Mouse (Mus musculus) embryonic facial prominence, embryonic 15.5 days (tissue): ENCODE results near the gene Pcnx3. TPM values are rescaled to one million over a fixed set of nuclear protein-coding genes. Genes with fewer than 3 reads are reported as not detected.

Source experiments
- ATAC-seq: fragments of 200-750 bp; cut with Nextera tagmentation; 2 replicates; pipeline ENCODE4 v1.8.0; 2017; ENCODE audit warnings: low read depth, moderate TSS enrichment; ENCODE audit not compliant: insufficient number of reproducible peaks, low FRiP score, low TSS enrichment
- H3K27ac ChIP-seq: fragments of 300-500 bp; sonication (generic); replicated peaks from 2 replicates; pipeline ENCODE4 v1.5.1; 2015; ENCODE audit warnings: mild to moderate bottlenecking, inconsistent platforms
- H3K27me3 ChIP-seq: fragments of 300-500 bp; sonication (generic); 2 replicates; pipeline ENCODE4 v1.6.1; 2015; ENCODE audit warnings: inconsistent platforms
- H3K36me3 ChIP-seq: fragments of 300-500 bp; sonication (generic); 2 replicates; pipeline ENCODE4 v1.6.1; 2015; ENCODE audit warnings: mild to moderate bottlenecking, inconsistent platforms
- H3K4me1 ChIP-seq: fragments of 300-500 bp; sonication (generic); 2 replicates; pipeline ENCODE4 v1.6.1; 2015; ENCODE audit warnings: inconsistent platforms
- H3K4me2 ChIP-seq: fragments of 300-500 bp; sonication (generic); replicated peaks from 2 replicates; pipeline ENCODE4 v1.6.1; 2015; ENCODE audit warnings: mild to moderate bottlenecking, inconsistent platforms
- H3K4me3 ChIP-seq: fragments of 300-500 bp; sonication (generic); replicated peaks from 2 replicates; pipeline ENCODE4 v1.5.1; 2015; ENCODE audit warnings: mild to moderate bottlenecking, inconsistent platforms
- H3K9ac ChIP-seq: fragments of 300-500 bp; sonication (generic); 2 replicates; pipeline ENCODE4 v1.6.1; 2015; ENCODE audit warnings: inconsistent platforms
- H3K9me3 ChIP-seq: fragments of 300-500 bp; sonication (generic); replicated peaks from 2 replicates; pipeline ENCODE4 v1.6.1; 2016; ENCODE audit warnings: inconsistent platforms
- WGBS: fragments of 180-500 bp; shearing (Covaris S2); methylation state at CpG from one replicate; pipeline ENCODE4 v1.1.7; 2015; 5-methylcytosine and 5-hydroxymethylcytosine counted together
- polyA plus RNA-seq: library from polyadenylated mRNA; unstranded; fragments of >200 nt; fragmentation: Nextera tagmentation; extraction: Ambion mirVana; gene quantifications from 2 replicates; pipeline ENCODE4 v1.2.1, GENCODE M21; 2015

Gene Pcnx3
- polyA plus RNA-seq, 1 experiment from 2014 or later = 24.6 TPM

DNA sequence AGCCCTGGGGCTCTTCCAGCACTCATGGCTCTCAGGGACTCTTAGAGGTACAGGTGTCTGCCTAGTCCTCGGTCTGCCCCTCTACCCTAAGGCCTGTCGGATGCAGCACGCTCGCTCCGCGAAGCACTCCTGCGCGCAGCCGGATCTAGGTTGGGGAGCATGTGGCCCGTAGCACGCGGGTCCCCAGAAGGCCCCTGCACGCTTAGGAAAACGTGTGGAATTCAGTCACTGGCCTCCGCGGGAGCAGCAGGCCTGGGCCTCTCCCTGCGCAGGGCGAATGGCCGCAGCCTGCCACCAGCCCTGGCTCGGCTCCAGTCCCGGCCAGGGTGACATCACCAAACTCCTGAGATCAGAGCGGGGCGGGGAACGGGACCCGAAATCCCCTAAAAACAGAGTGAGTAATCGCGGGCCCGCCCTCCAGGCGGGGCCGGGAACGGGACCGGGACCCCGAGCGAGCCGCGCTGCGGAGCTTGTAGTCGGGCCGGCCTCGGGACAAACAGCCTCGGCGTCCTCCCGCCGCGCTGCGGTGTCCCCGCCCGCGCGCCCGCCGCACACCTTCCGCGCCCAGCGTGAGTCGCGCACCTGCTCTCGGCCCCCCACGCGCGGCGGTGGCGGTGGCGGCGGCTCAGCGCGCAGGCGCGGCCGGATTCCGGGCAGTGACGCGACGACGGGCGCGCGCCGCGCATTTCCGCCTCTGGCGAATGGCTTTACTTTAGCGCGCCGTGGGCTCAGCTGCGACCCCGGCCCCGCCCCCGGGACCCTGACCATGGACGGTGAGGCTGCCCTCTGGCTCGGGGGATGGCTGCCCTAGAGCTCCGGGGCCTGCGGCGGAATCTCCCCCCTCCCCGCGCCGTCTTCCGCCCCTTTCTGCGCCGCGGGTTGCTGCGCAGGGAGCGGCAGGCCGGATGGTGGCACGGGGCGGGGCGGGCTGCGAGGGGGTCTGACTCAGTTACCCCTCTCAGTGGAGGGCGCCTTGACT lies 51.4 kb downstream of the Pcnx3 start, which contains the start of gene Rela:
Gene Rela, plus strand, starts transcription at position 415 of the 979 bp plus-strand sequence.
- WGBS = under 1% methylated on average over 97 of the region's 109 CpGs
- Histone ChIP-seq H3K27me3 (no peaks in the 10 kb centered on the region), H3K4me3 (peak within 1 kb of the TSS; percentile 60), H3K27ac (peak within 1 kb of the TSS; percentile 84), H3K4me2 (peak within 1 kb of the TSS; percentile 74), H3K9me3 (no peaks in the 10 kb centered on the region), H3K36me3 (peaks cover 37% of the 10 kb centered on the region), H3K9ac (peak within 1 kb of the TSS; percentile 64), H3K4me1 (peaks cover 19% of the 10 kb centered on the region)
- ATAC-seq = peak; percentile 79

DNA sequence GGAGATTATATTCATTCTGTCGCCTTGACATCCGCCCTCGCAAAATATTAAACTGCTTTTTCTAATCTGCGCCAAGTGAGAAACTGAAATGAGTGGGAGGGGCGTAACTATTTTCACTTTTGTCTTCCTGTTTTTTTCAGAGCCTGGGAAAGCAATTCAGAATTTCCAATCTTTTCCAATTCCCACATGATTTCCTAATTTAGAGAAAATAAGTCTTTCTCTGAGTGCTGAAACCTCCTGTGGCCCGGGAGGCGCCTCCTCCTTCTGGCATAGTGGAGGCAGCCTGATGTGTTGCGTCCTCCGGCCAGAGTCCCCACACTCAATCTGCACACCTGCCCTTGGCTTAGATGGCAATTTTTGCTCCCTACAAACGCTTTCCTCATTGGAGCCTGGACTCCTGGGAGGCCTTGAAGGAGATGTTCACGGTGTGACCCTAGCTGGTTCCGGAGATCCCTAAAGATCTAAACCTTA lies 52.1 kb downstream of the Pcnx3 start:
- H3K27me3 ChIP-seq = no peaks in the 10 kb centered on the region
- WGBS = 42% methylated on average over 12 of the region's 12 CpGs

DNA sequence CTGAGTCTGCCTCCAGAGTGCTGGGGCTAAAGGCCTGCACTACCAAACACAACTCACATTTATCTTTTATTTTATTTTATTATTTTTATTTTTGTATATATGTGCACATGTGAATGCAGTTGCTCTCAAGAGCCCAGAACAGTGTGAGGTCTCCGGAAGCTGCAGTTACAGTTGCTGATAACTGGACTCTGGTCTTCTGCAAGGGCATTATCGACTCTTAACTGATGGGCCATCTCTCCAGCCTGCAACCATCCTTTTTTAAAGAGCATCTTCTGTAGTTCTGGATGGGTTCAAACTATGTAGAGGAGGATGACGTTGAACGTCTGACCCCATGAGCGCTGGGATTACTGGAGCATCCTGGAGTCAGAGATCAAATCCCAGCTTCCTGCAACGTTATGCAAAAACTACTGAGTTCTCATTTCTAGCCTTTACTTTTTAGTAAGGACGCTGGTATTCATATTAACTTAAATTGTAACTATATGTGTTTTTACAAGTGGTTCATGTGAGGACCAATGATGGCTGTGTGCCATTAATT lies 52.6 kb downstream of the Pcnx3 start:
- Histone ChIP-seq H3K36me3 (peaks cover 24% of the 10 kb centered on the region), H3K4me3 (no peak overlapping the region), H3K27ac (no peak overlapping the region), H3K4me1 (peaks cover 19% of the 10 kb centered on the region), H3K9me3 (no peaks in the 10 kb centered on the region), H3K9ac (no peak overlapping the region), H3K27me3 (no peaks in the 10 kb centered on the region), H3K4me2 (no peak overlapping the region)
- 79% methylated on average over 7 of the region's 7 CpGs for WGBS
- no peak for ATAC-seq

More for the DNA sequence above, 52.1 kb downstream of the Pcnx3 start:
- peaks cover 19% of the 10 kb centered on the region for H3K4me1 ChIP-seq
- H3K4me3 ChIP-seq = peak overlapping the region; percentile 60
- peak overlapping the region; percentile 64 for H3K9ac ChIP-seq
- H3K9me3 ChIP-seq = no peaks in the 10 kb centered on the region
- peaks cover 29% of the 10 kb centered on the region for H3K36me3 ChIP-seq
- H3K27ac ChIP-seq = peak overlapping the region; percentile 84
- ATAC-seq = 0 out of 2 replicates have a peak, but pooled peaks have one; percentile 3
- H3K4me2 ChIP-seq = peak overlapping the region; percentile 74

DNA sequence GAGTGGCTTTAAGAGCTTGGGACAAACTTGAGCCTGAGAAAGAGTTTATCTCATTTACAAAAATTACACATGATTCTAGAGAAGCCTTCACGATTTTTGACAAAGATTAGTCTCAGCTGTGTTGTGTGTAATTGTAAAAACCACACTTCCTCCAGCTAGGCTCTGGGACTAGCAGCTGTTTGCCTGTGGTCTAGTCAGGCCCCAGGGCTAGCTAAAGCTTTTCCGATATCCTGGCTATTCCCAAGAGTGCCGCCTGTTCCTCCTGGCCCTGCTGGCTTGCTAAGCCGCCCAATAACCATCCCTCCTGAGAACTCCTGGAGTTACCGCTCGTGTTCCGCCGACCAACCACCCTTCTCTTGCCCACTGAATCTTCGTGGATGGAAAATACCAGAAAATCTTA lies 56.6 kb downstream of the Pcnx3 start:
- Histone ChIP-seq H3K27me3 (no peaks in the 10 kb centered on the region), H3K4me3 (no peak overlapping the region), H3K27ac (no peak overlapping the region), H3K36me3 (no peaks in the 10 kb centered on the region), H3K4me2 (no peak overlapping the region), H3K9ac (no peak overlapping the region), H3K4me1 (peaks cover 8% of the 10 kb centered on the region), H3K9me3 (no peaks in the 10 kb centered on the region)
- no peak for ATAC-seq
- 62% methylated on average over 9 of the region's 9 CpGs for WGBS

DNA sequence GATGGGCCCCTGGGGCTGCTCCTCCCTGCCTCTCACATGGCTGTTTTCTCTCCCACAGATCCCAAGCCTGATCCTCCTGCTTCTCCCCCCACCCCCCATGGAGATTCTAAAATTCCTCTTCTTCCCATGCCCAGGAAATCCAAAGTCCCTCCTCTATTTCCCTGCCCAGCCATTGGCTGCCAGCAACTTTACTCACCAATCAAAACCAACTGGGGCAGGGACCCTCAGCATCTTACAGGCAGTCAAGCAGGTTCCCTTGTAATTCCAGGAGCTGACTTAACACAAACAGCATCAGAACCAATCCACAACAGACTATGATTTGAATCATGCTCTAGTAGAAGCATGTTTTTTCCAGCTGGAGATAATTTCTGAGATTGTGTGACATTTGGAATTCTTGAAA lies 58.8 kb downstream of the Pcnx3 start:
- Histone ChIP-seq H3K27ac (no peak overlapping the region), H3K4me1 (no peaks in the 10 kb centered on the region), H3K9ac (no peak overlapping the region), H3K9me3 (no peaks in the 10 kb centered on the region), H3K4me3 (no peak overlapping the region), H3K4me2 (no peak overlapping the region), H3K27me3 (no peaks in the 10 kb centered on the region), H3K36me3 (no peaks in the 10 kb centered on the region)
- ATAC-seq = no peak

DNA sequence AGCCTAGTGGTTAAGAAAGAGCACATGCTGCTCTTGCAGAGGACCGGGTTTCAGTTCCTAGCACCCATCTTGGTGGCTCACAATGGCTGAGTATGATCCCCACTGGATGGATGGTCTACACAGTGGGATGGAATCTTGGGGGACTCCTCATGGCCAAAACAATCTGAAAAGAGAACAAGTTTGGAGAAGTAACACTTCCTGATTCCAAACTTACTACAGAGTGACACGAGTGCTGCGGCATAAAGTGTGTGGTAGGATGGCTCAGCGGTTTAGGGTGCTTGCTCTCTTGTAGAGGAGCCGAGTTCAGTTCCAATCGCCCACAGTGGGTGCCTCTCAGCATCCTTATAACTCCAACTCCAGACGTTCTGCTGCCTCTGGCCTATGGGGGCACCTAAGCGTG lies 63.4 kb downstream of the Pcnx3 start:
- H3K27me3 ChIP-seq = no peaks in the 10 kb centered on the region
- no peak overlapping the region for H3K4me2 ChIP-seq
- 84% methylated on average over 8 of the region's 8 CpGs for WGBS
- H3K9me3 ChIP-seq = no peaks in the 10 kb centered on the region
- no peak overlapping the region for H3K4me3 ChIP-seq
- H3K9ac ChIP-seq = no peak overlapping the region
- H3K36me3 ChIP-seq = no peaks in the 10 kb centered on the region
- H3K27ac ChIP-seq = no peak overlapping the region
- H3K4me1 ChIP-seq = no peaks in the 10 kb centered on the region
- no peak for ATAC-seq

DNA sequence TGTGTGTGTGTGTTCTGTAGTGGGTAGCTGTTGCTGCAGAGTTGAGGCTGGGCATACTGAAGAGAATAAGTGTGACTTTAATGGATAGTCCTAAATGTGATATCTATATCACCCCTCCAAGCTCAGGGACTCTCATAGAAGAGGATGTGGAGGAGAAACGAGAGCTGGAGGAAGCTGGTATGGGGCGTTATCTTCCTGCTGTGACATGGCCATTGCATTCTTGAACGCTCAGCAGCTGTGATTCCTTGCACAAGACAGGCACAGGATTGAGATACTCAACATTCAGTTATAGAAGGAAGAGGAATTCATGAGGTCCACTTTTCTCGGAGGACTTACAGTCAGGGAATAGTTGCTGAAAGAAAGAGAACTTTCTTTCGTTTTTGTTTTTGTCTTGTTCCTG lies 66.8 kb downstream of the Pcnx3 start:
- Histone ChIP-seq H3K4me2 (no peak overlapping the region), H3K36me3 (no peaks in the 10 kb centered on the region), H3K27me3 (no peaks in the 10 kb centered on the region), H3K4me1 (no peaks in the 10 kb centered on the region), H3K4me3 (no peak overlapping the region), H3K9ac (no peak overlapping the region), H3K9me3 (no peaks in the 10 kb centered on the region), H3K27ac (no peak overlapping the region)
- no peak for ATAC-seq
- 79% methylated on average over 5 of the region's 5 CpGs for WGBS

DNA sequence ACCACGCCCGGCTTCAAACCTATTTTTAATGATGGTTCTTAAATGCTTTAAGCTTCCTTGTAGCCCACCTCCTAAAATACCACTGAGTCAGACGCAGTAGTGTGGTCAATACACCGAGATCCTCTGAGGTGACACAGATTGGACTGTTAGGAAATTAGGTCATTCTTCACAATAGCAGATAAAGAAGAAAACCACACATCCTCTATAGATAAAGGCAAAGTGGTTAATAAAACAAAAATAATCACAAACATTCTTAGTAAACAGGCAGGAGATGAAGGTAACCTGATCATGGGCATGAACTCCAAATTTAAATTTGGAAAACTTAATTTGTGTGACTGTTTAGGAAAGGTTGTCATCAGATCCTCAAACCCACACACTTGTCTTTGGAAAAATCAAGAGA lies 68.7 kb downstream of the Pcnx3 start:
- no peaks in the 10 kb centered on the region for H3K4me1 ChIP-seq
- no peak overlapping the region for H3K4me3 ChIP-seq
- ATAC-seq = no peak
- H3K36me3 ChIP-seq = no peaks in the 10 kb centered on the region
- H3K9ac ChIP-seq = no peak overlapping the region
- 84% methylated on average over 4 of the region's 4 CpGs for WGBS
- H3K27me3 ChIP-seq = no peaks in the 10 kb centered on the region
- no peaks in the 10 kb centered on the region for H3K9me3 ChIP-seq
- no peak overlapping the region for H3K4me2 ChIP-seq
- no peak overlapping the region for H3K27ac ChIP-seq

DNA sequence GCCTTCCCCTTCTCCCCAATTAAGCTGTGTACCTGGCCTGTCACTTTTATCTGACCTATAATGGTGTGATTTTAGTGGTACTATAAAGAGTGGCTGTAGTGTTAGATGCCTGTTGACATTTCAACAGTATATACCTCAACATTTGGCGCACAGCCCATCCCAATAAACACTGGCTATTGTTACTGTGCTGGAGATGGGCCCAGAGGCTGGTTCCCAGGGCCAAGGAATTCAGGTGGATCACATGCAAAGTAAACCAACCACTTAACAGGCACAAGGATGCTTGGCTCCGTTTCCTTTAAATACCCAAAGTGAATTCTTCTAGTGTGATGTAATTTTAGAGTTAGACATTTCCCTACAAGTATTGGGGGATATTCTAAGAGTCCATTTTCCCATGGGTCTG lies 73.8 kb downstream of the Pcnx3 start:
- Histone ChIP-seq H3K27me3 (no peaks in the 10 kb centered on the region), H3K4me2 (no peak overlapping the region), H3K36me3 (no peaks in the 10 kb centered on the region), H3K4me3 (no peak overlapping the region), H3K9me3 (no peaks in the 10 kb centered on the region), H3K9ac (no peak overlapping the region), H3K4me1 (peaks cover 5% of the 10 kb centered on the region), H3K27ac (no peak overlapping the region)
- WGBS = 62% methylated on average over 2 of the region's 2 CpGs
- ATAC-seq = no peak
